Mouse (Mus musculus): Measurements from ENCODE around the gene Plod2. TPM values are rescaled to one million over a fixed set of nuclear protein-coding genes. Genes with fewer than 3 reads are reported as not detected.

Gene Plod2
- polyA plus RNA-seq, 1 experiment = 3.6 TPM

- TF ChIP-seq POLR2A (IDR thresholded peaks at IDR 0.05; ENCODE audit: control insufficient read depth, low read depth, low read length) (no peak), CTCF (IDR thresholded peaks at IDR 0.05; ENCODE audit: control insufficient read depth, insufficient read depth, insufficient replicate concordance, low read depth, low read length) (no peak)
- H3K27me3 ChIP-seq (ENCODE audit: control insufficient read depth, insufficient read depth, low read length) = no peaks in the 10 kb centered on the region
- H3K36me3 ChIP-seq (ENCODE audit: control insufficient read depth, insufficient read depth, low read length) = no peaks in the 10 kb centered on the region
- peaks cover 13% of the 10 kb centered on the region for H3K4me1 ChIP-seq (ENCODE audit: control insufficient read depth, insufficient read depth, low read length)
- 0 out of 2 replicates have a peak overlapping the region, but pooled peaks have one; percentile 12 for H3K27ac ChIP-seq (ENCODE audit: control insufficient read depth, insufficient read depth, low read depth, low read length)
- H3K4me3 ChIP-seq (ENCODE audit: control insufficient read depth, low read depth, low read length) = no peak overlapping the region
These were observed 4.4 kb downstream of the Plod2 start for GRCm38 (mm10) chr9:92546446-92546845.

- Histone ChIP-seq H3K36me3 (ENCODE audit: control insufficient read depth, insufficient read depth, low read length) (no peaks in the 10 kb centered on the region), H3K4me1 (ENCODE audit: control insufficient read depth, insufficient read depth, low read length) (peaks cover 7% of the 10 kb centered on the region), H3K4me3 (ENCODE audit: control insufficient read depth, low read depth, low read length) (no peak overlapping the region), H3K27me3 (ENCODE audit: control insufficient read depth, insufficient read depth, low read length) (no peaks in the 10 kb centered on the region), H3K27ac (ENCODE audit: control insufficient read depth, insufficient read depth, low read depth, low read length) (no peak overlapping the region)
- no peak for TF ChIP-seq POLR2A (IDR thresholded peaks at IDR 0.05; ENCODE audit: control insufficient read depth, low read depth, low read length)
- no peak for TF ChIP-seq CTCF (IDR thresholded peaks at IDR 0.05; ENCODE audit: control insufficient read depth, insufficient read depth, insufficient replicate concordance, low read depth, low read length)
These were observed 5.1 kb downstream of the Plod2 start for GRCm38 (mm10) chr9:92547106-92547505.

GRCm38 (mm10) chr9:92547821-92548220 lies 5.8 kb downstream of the Plod2 start:
- no peak overlapping the region for H3K4me3 ChIP-seq (ENCODE audit: control insufficient read depth, low read depth, low read length)
- TF ChIP-seq POLR2A (IDR thresholded peaks at IDR 0.05; ENCODE audit: control insufficient read depth, low read depth, low read length) = no peak
- no peaks in the 10 kb centered on the region for H3K27me3 ChIP-seq (ENCODE audit: control insufficient read depth, insufficient read depth, low read length)
- H3K36me3 ChIP-seq (ENCODE audit: control insufficient read depth, insufficient read depth, low read length) = no peaks in the 10 kb centered on the region
- no peak overlapping the region for H3K27ac ChIP-seq (ENCODE audit: control insufficient read depth, insufficient read depth, low read depth, low read length)
- H3K4me1 ChIP-seq (ENCODE audit: control insufficient read depth, insufficient read depth, low read length) = peaks cover 4% of the 10 kb centered on the region

- H3K36me3 ChIP-seq (ENCODE audit: control insufficient read depth, insufficient read depth, low read length) = no peaks in the 10 kb centered on the region
- no peak for TF ChIP-seq POLR2A (IDR thresholded peaks at IDR 0.05; ENCODE audit: control insufficient read depth, low read depth, low read length)
- no peak for TF ChIP-seq CTCF (IDR thresholded peaks at IDR 0.05; ENCODE audit: control insufficient read depth, insufficient read depth, insufficient replicate concordance, low read depth, low read length)
- H3K27me3 ChIP-seq (ENCODE audit: control insufficient read depth, insufficient read depth, low read length) = no peaks in the 10 kb centered on the region
- no peak overlapping the region for H3K4me3 ChIP-seq (ENCODE audit: control insufficient read depth, low read depth, low read length)
- peaks cover 4% of the 10 kb centered on the region for H3K4me1 ChIP-seq (ENCODE audit: control insufficient read depth, insufficient read depth, low read length)
- H3K27ac ChIP-seq (ENCODE audit: control insufficient read depth, insufficient read depth, low read depth, low read length) = peak overlapping the region; percentile 71
These were observed 6.6 kb downstream of the Plod2 start for GRCm38 (mm10) chr9:92548603-92549002.

GRCm38 (mm10) chr9:92549811-92550490 lies 7.9 kb downstream of the Plod2 start:
- Histone ChIP-seq H3K36me3 (ENCODE audit: control insufficient read depth, insufficient read depth, low read length) (no peaks in the 10 kb centered on the region), H3K27ac (ENCODE audit: control insufficient read depth, insufficient read depth, low read depth, low read length) (peak overlapping the region; percentile 75; the same call in 1 of the 2 replicates), H3K4me3 (ENCODE audit: control insufficient read depth, low read depth, low read length) (no peak overlapping the region), H3K4me1 (ENCODE audit: control insufficient read depth, insufficient read depth, low read length) (peaks cover 4% of the 10 kb centered on the region), H3K27me3 (ENCODE audit: control insufficient read depth, insufficient read depth, low read length) (no peaks in the 10 kb centered on the region)
- TF ChIP-seq POLR2A (IDR thresholded peaks at IDR 0.05; ENCODE audit: control insufficient read depth, low read depth, low read length) = no peak
- TF ChIP-seq CTCF (IDR thresholded peaks at IDR 0.05; ENCODE audit: control insufficient read depth, insufficient read depth, insufficient replicate concordance, low read depth, low read length) = no peak

- no peak overlapping the region for H3K27ac ChIP-seq (ENCODE audit: control insufficient read depth, insufficient read depth, low read depth, low read length)
- peaks cover 4% of the 10 kb centered on the region for H3K4me1 ChIP-seq (ENCODE audit: control insufficient read depth, insufficient read depth, low read length)
- no peaks in the 10 kb centered on the region for H3K36me3 ChIP-seq (ENCODE audit: control insufficient read depth, insufficient read depth, low read length)
- TF ChIP-seq POLR2A (IDR thresholded peaks at IDR 0.05; ENCODE audit: control insufficient read depth, low read depth, low read length) = no peak
- no peak for TF ChIP-seq CTCF (IDR thresholded peaks at IDR 0.05; ENCODE audit: control insufficient read depth, insufficient read depth, insufficient replicate concordance, low read depth, low read length)
- H3K27me3 ChIP-seq (ENCODE audit: control insufficient read depth, insufficient read depth, low read length) = no peaks in the 10 kb centered on the region
- H3K4me3 ChIP-seq (ENCODE audit: control insufficient read depth, low read depth, low read length) = no peak overlapping the region
These were observed 9.0 kb downstream of the Plod2 start for GRCm38 (mm10) chr9:92550981-92551380.

- Histone ChIP-seq H3K4me1 (ENCODE audit: control insufficient read depth, insufficient read depth, low read length) (peaks cover 4% of the 10 kb centered on the region), H3K27ac (ENCODE audit: control insufficient read depth, insufficient read depth, low read depth, low read length) (no peak overlapping the region), H3K4me3 (ENCODE audit: control insufficient read depth, low read depth, low read length) (no peak overlapping the region), H3K27me3 (ENCODE audit: control insufficient read depth, insufficient read depth, low read length) (no peaks in the 10 kb centered on the region), H3K36me3 (ENCODE audit: control insufficient read depth, insufficient read depth, low read length) (no peaks in the 10 kb centered on the region)
- no peak for TF ChIP-seq CTCF (IDR thresholded peaks at IDR 0.05; ENCODE audit: control insufficient read depth, insufficient read depth, insufficient replicate concordance, low read depth, low read length)
- TF ChIP-seq POLR2A (IDR thresholded peaks at IDR 0.05; ENCODE audit: control insufficient read depth, low read depth, low read length) = no peak
These were observed 9.6 kb downstream of the Plod2 start for GRCm38 (mm10) chr9:92551666-92552065.

Data from testis, adult 2 months (tissue).